Mouse (Mus musculus) spleen, adult 10 weeks (tissue): Measurements from ENCODE around the gene Ralgapa2. TPM values are rescaled to one million over a fixed set of nuclear protein-coding genes. Genes with fewer than 3 reads are reported as not detected.

Source experiments
- polyA plus RNA-seq: library from polyadenylated mRNA; stranded (reverse); fragments of 350-450 nt; fragmentation: Illumina TruSeq; extraction: RNeasy Lipid Tissue Mini Kit (QIAGEN cat#74804); gene quantifications from one replicate; pipeline ENCODE4 v1.2.3, GENCODE M21; 2015; ENCODE audit warnings: low replicate concordance; ENCODE audit not compliant: insufficient read depth

Gene Ralgapa2
- polyA plus RNA-seq: 12.6 TPM

DNA sequence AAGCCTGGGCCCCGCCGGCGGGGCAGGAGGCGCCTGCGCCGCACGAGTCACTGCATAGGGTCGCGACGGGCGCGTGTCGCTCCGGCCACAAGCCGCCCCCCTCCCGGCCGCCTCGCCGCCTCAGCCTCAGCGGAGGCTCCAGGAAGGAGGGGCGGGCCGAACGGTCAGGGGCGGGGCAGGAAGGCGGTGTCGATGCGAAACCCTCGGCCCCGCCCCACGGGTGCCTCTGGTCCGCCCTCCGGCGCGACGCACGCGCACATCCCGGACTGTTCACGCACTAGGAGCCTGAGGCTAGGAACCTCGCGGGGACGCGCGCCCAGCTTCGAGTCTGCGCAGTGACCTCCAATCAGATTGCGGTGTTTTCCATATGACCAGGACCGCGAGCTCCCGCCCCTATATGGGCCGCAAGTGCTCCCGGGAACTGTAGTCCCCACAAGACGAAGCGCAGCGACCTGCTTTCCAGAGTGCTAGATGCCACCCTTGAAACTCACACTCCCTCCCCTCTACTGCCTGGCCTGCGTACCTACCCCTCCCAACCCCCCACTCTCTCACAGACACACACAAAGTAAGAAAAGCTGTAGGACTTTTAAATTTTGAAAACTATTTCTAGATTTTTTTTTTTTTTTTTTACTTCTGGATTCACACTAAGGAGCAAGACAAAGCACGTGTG lies at the start of gene Ralgapa2:
TSS of gene Ralgapa2 (minus strand) at position 434 of the 670 bp plus-strand sequence.

GRCm38 (mm10) chr2:146221076-146221928 lies 290.8 kb downstream of the Ralgapa2 start, which contains the start of gene Insm1:
Gene Insm1 (plus strand): TSS chr2:146221921.

